Mouse (Mus musculus) hindbrain, embryonic 14.5 days (tissue): Measurements from ENCODE around the gene Actr3. TPM values are rescaled to one million over a fixed set of nuclear protein-coding genes. Genes with fewer than 3 reads are reported as not detected.

Source experiments
- ATAC-seq: fragments of 200-750 bp; cut with Nextera tagmentation; 2 replicates; pipeline ENCODE4 v1.8.0; 2017; ENCODE audit warnings: moderate number of reproducible peaks, mild to moderate bottlenecking, moderate TSS enrichment, moderate library complexity; ENCODE audit not compliant: low FRiP score
- DNase-seq: peaks from one replicate; pipeline ENCODE4 v3.0.0-alpha.2; 2015; ENCODE audit warnings: low spot score
- H3K27ac ChIP-seq: fragments of 300-500 bp; sonication (generic); 2 replicates; pipeline ENCODE4 v1.5.1; 2014; ENCODE audit warnings: mild to moderate bottlenecking, moderate library complexity
- H3K27me3 ChIP-seq: fragments of 300-500 bp; sonication (generic); 2 replicates; pipeline ENCODE4 v1.6.1; 2014; ENCODE audit warnings: mild to moderate bottlenecking, low read length, mixed read lengths; ENCODE audit not compliant: control insufficient read depth, insufficient read depth
- H3K36me3 ChIP-seq: fragments of 300-500 bp; sonication (generic); replicated peaks from 2 replicates; pipeline ENCODE4 v1.6.1; 2014; ENCODE audit not compliant: control insufficient read depth, insufficient read depth
- H3K4me1 ChIP-seq: fragments of 300-500 bp; sonication (generic); replicated peaks from 2 replicates; pipeline ENCODE4 v1.6.1; 2014; ENCODE audit warnings: antibody characterized with exemption, low read length, mixed read lengths; ENCODE audit not compliant: control insufficient read depth, insufficient read depth
- H3K4me2 ChIP-seq: fragments of 300-500 bp; sonication (generic); replicated peaks from 2 replicates; pipeline ENCODE4 v1.6.1; 2014; ENCODE audit warnings: mild to moderate bottlenecking, moderate library complexity
- H3K4me3 ChIP-seq: fragments of 300-500 bp; sonication (generic); replicated peaks from 2 replicates; pipeline ENCODE4 v1.5.1; 2014; ENCODE audit warnings: mild to moderate bottlenecking, low read length
- H3K9ac ChIP-seq: fragments of 300-500 bp; sonication (generic); 2 replicates; pipeline ENCODE4 v1.6.1; 2014
- H3K9me3 ChIP-seq: fragments of 300-500 bp; sonication (generic); 2 replicates; pipeline ENCODE4 v1.6.1; 2016; ENCODE audit warnings: low read length; ENCODE audit not compliant: control insufficient read depth
- WGBS: fragments of 180-500 bp; shearing (Covaris S2); extraction: QIAGEN DNeasy Blood & Tissue Kit; methylation state at CpG from one replicate; pipeline ENCODE4 v1.1.7; 2014; 5-methylcytosine and 5-hydroxymethylcytosine counted together
- polyA plus RNA-seq: library from polyadenylated mRNA; unstranded; fragments of >200 nt; fragmentation: Nextera tagmentation; extraction: Ambion mirVana; gene quantifications from 2 replicates; pipeline ENCODE4 v1.2.1, GENCODE M21; 2014

Gene Actr3
- polyA plus RNA-seq, 1 experiment from 2014 or later = 242 TPM

- ATAC-seq (no peak), DNase-seq (no peak)
- Histone ChIP-seq H3K4me2 (no peak overlapping the region), H3K9ac (no peak overlapping the region), H3K27me3 (no peaks in the 10 kb centered on the region), H3K36me3 (no peaks in the 10 kb centered on the region), H3K4me3 (no peak overlapping the region), H3K9me3 (0 out of 2 replicates have a peak, but pooled peaks cover 3% of the 10 kb centered on the region), H3K27ac (no peak overlapping the region), H3K4me1 (no peaks in the 10 kb centered on the region)
- 95% methylated on average over 6 of the region's 6 CpGs for WGBS
These were observed 90.1 kb downstream of the Actr3 start for GRCm38 (mm10) chr1:125345448-125345847.

DNA sequence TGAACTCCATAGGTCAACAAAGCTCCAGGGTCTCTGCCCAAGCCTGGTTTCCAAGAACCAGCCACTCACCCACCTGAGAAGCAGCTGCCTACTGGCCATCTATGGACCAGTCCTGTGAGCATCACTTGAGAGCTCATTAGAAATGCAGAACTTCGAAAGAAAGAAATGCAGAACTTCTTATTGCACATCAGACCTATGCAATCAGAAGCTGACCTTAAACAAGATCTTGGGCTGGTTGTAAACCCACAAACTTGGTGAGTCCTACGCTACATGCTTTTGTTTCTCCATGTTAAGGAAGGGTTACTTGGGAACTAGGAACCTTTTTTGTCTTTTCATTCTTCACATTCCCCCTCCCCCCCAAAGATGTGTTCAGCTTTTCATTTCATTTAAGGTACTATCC, 92.4 kb downstream of the Actr3 start:
- H3K4me3 ChIP-seq = no peak overlapping the region
- no peaks in the 10 kb centered on the region for H3K36me3 ChIP-seq
- no peak for DNase-seq
- ATAC-seq = no peak
- H3K4me2 ChIP-seq = no peak overlapping the region
- H3K9ac ChIP-seq = no peak overlapping the region
- 90% methylated on average over 2 of the region's 2 CpGs for WGBS
- no peaks in the 10 kb centered on the region for H3K4me1 ChIP-seq
- no peak overlapping the region for H3K27ac ChIP-seq
- H3K27me3 ChIP-seq = no peaks in the 10 kb centered on the region
- no peaks in the 10 kb centered on the region for H3K9me3 ChIP-seq

Other genes with a start within 250 kb of the Actr3 start
- gene Slc35f5, start 124.9 kb upstream of the Actr3 start, polyA plus RNA-seq = 33.5 and 37.8 TPM in 2 replicates
- not detected in 2 replicates for gene Gpr39, start 241.3 kb upstream of the Actr3 start, polyA plus RNA-seq